In the genomic region with DNA sequence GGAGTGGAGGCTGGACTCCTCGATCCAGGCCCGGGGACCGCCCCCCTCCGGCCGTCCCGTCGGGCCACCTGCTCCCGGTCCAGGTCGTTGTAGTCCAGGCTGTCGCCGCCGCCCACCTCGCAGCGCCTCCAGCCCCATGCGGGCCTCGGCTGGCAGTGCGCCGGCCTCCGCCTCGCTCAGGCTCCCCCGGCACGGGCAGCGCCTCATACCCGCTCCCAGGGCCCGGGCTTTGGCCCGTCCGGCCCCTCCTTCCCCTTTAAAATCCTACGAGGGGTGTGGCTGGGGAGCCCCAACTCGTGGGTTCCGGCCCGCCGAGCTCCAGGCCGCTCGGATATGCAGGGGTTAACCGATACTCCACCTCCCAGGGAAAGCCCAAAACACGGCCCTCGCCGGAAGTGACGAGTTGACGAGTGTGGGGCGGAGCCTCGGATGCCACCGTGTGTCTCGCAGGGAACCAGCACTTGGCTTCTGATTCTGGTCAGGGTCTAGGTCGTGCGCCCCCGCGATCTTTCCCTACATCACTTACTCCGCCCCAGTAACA, we compare ENCODE assay signal across 8 mouse cellular contexts. TPM values are rescaled to one million over a fixed set of nuclear protein-coding genes. Genes with fewer than 3 reads are reported as not detected.
DNase-seq lines count a peak whose midpoint lies in the region; ATAC-seq lines count a peak whose summit lies in the region.

Itpkc (minus strand) TSS at position 381 of the 541 bp plus-strand sequence.

- DNase-seq in Muller cell, postnatal 12 days (ENCODE audit: inconsistent ontology term), result peak; percentile 97
- peak; percentile 91 for DNase-seq in cerebellum, adult 9-11 months
- peak; percentile 86 to 92 for DNase-seq in frontal cortex, adult 2 months (ENCODE audit: extremely low spot score in 1 of 2, low spot score in 1 of 2)
- DNase-seq in hindbrain, embryonic 11.5 days (ENCODE audit: low spot score), result peak; percentile 96
- peak; percentile 91 to 92 for DNase-seq in layer of hippocampus, postnatal 10 days (ENCODE audit: low spot score in 2 of 2)
- DNase-seq in lung, postnatal 10 days, result peak; percentile 98
- DNase-seq in ovary, postnatal 36 days (ENCODE audit: low spot score), result peak; percentile 91
- peak; percentile 90 for DNase-seq in thymus, postnatal 25 days

- no peaks in the 10 kb centered on the region for H3K27me3 ChIP-seq in hindbrain, embryonic 11.5 days (ENCODE audit: control insufficient read depth, insufficient read depth, low read length)

- H3K9me3 ChIP-seq in hindbrain, embryonic 11.5 days (ENCODE audit: control insufficient read depth, low read length), result no peaks in the 10 kb centered on the region

- H3K27ac ChIP-seq in hindbrain, embryonic 11.5 days (ENCODE audit: low read depth, low read length), result peak within 1 kb of the TSS; percentile 82

- whole genome bisulfite sequencing in hindbrain, embryonic 11.5 days, result under 1% methylated on average over 49 of the region's 49 CpGs

- H3K9ac ChIP-seq in hindbrain, embryonic 11.5 days (ENCODE audit: low read depth, low read length), result peak within 1 kb of the TSS; percentile 77

- H3K4me1 ChIP-seq in hindbrain, embryonic 11.5 days (replicated peaks; ENCODE audit: control insufficient read depth, insufficient read depth, low read length), result peaks cover 9% of the 10 kb centered on the region; the same call in 1 of the 2 replicates

- peak within 1 kb of the TSS; percentile 84 for H3K4me2 ChIP-seq in hindbrain, embryonic 11.5 days (replicated peaks; ENCODE audit: low read depth, low read length)

- peak; percentile 82 for ATAC-seq in hindbrain, embryonic 11.5 days (ENCODE audit: low FRiP score)

- H3K4me3 ChIP-seq in hindbrain, embryonic 11.5 days (ENCODE audit: low read depth, low read length), result peak within 1 kb of the TSS; percentile 82

- no peaks in the 10 kb centered on the region for H3K36me3 ChIP-seq in hindbrain, embryonic 11.5 days (ENCODE audit: control insufficient read depth, insufficient read depth, low read length)

RNA-seq across cellular contexts. Expression of gene Itpkc, which starts in this region (rescaled TPM):
- polyA plus RNA-seq in frontal cortex, adult 2 months (2012; rRNA removed), result 5.2 and 6.7 TPM in 2 replicates
- polyA plus RNA-seq in hindbrain, embryonic 11.5 days (2014; fragmentation: Nextera tagmentation; extraction: Ambion mirVana), result 5.0 and 6.7 TPM in 2 replicates
- total RNA-seq in layer of hippocampus, postnatal 10 days (2021), result 10 to 100 TPM in 1 of 2 experiments, 1 to 10 TPM in 1; 9.5 to 10.8 TPM

Comparison
In these comparisons a context has a peak if more than half of its experiments do, and no peak if none do; other contexts are left out.
1. Peak in every context shown above with its lines: DNase-seq, ATAC-seq, H3K4me3 ChIP-seq and H3K27ac ChIP-seq.